Mouse (Mus musculus) mature B cell (primary cell): ENCODE measurements around the gene Ube2e2.
"Not testable (repeated sequence)": the region's sequence is repeated elsewhere in the genome, so short reads cannot be mapped to it uniquely, and the experiment has no call there.

ENCODE experiments used
- in situ Hi-C: fragments of 300-500 bp; cut with MboI; formaldehyde crosslinking; loops from 2 replicates; pipeline ENCODE4 v1.14.3; 2019

Ube2e2 gene

GRCm38 (mm10) chr14:18637739-18638138, 256.3 kb downstream of the Ube2e2 start:
- in situ Hi-C loops, result no loop called here

DNA sequence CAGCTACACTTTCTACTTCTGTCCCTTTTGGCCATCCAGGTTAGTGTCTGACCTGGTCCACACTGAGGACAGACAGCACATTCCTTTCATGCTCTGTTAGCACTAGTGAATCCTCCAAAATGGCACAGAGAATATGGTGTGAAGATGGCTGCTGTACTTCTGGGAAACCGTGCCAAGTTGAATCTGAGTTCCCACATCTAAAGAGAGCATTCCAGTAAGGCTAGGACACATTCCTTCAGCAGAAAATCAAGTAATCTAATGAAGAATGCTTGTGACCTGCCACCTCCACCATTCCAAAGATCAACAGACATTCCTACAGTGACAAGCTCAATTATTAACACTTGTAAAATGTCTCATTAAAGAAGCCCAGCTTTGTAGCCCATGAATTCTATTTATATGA, 265.9 kb downstream of the Ube2e2 start:
- in situ Hi-C loops, result no loop called here

DNA sequence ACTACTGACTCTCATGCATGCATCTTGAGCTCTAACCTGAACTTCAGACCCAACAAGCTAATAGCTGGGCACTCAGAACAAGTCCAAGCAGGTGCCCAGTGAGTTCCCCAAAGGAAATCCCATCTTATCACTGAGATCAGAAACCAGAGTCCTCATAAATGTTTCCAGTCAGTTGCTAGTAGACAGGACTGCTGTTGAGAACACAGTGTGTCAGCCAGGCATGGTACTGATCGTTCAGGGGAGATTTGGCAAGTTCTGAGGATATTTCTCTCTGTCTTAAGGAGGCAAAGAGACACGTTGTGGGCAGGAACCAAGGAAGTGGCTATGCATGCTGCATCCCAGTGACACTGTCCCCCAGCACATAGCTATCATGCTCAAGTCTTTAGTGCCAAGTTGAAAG, 275.5 kb downstream of the Ube2e2 start:
- in situ Hi-C loops, result no loop called here

DNA sequence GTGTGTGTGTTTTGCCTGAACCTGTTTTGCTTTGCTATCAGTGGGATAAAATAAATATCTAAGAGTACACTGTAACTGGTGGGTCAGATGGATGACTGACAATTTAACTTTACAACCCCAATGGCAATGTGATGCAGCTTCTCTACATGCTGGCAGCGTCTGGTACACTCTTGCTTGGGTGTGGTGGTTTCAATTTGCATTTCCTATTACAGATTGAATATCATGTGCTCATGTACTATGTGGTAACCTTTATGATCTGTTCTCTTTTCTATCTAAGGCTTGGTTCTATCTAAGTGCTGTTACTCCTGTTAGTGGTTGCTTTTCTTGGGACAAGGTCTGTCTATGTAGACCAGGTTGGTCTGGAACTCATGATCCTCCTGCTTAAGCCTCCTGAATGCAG, 292.1 kb downstream of the Ube2e2 start:
- in situ Hi-C loops, result no loop called here

DNA sequence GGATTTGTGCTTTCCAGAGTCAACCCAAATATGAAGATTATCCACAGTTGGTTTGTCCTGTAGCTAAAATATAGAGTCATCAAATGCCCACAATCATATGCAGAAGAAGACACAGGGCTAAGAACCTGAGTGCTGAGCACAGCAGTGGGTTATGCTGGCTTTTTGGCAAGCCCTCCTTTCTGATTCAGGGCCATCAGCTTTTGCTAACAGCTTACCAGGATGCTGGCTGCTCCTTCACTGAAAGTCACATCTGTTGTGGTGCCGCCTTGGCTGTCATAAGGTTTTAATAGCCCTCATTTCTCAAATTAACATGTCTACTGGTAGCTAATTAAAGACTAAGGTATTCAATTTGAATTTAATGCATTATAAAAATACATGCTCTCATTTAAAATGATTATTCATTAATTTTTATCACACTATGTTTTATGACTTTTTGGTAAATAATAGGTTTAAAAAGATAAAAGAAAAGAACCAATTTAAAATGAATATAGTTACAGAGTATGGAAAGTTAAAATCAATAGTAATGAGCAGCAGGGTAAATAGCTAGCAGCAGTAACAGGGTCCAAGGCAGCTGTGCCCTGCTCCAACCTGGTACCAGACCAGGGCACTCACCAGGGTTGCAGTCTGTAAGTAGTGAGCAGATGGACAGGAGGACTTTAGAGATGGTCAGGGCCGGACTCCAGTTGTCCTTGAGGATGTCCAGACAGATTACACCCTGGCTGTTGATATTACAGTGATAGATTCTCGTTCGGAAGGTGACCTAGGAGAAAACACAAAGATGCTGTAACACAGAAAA, 307.6 kb downstream of the Ube2e2 start:
- in situ Hi-C loops, result no loop called here

- in situ Hi-C loops, result no loop called here
These were observed 312.3 kb downstream of the Ube2e2 start for GRCm38 (mm10) chr14:18581735-18582134.

GRCm38 (mm10) chr14:18574756-18575155, 319.3 kb downstream of the Ube2e2 start:
- in situ Hi-C loops, result no loop called here

- in situ Hi-C loops, result no loop called here
These were observed 319.8 kb downstream of the Ube2e2 start for GRCm38 (mm10) chr14:18574130-18574721.

- in situ Hi-C loops, result no loop called here
These were observed 320.6 kb downstream of the Ube2e2 start for GRCm38 (mm10) chr14:18573286-18573956.

DNA sequence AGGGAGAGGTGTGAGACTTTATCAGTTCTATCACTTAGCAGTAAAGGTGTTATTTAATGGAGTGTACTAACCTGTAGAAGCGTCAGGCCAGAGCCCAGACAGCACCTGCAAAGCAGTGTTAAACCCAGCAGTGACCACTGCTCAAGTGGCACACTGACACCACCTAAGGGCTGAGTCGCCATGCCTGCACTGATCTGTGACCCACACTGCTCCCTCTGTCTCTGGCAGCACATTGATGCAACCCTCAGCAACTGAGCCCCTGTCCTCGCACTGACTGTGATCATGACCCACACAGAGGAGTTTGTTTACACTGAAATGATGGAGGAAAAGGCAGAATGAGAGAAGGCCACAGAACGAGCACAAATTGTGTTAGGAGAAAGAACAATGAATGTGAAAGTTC, 321.2 kb downstream of the Ube2e2 start:
- in situ Hi-C loops, result no loop called here

GRCm38 (mm10) chr14:18569615-18570014, 324.5 kb downstream of the Ube2e2 start:
- in situ Hi-C loops, result no loop called here

- in situ Hi-C loops, result not testable (repeated sequence)
These were observed 329.1 kb downstream of the Ube2e2 start for GRCm38 (mm10) chr14:18564999-18565398.

GRCm38 (mm10) chr14:18555287-18555686, 338.8 kb downstream of the Ube2e2 start:
- in situ Hi-C loops, result no loop called here

DNA sequence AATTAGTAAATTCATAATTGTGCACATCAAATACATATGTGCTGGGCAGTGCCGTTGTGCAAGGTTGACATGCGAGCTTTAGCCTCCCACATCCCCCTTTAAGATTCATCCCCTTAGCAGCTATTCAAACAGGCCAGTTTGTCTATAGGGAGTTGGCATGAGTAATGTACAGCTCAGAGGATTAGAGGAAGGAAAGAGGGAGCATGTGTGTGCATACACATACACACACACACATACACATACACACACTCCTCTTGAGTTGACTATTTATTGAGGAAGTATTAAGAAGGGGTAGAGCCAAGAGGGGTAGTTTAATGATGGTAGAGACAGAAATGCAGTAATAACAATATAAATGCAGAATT, 339.5 kb downstream of the Ube2e2 start:
- in situ Hi-C loops, result no loop called here

DNA sequence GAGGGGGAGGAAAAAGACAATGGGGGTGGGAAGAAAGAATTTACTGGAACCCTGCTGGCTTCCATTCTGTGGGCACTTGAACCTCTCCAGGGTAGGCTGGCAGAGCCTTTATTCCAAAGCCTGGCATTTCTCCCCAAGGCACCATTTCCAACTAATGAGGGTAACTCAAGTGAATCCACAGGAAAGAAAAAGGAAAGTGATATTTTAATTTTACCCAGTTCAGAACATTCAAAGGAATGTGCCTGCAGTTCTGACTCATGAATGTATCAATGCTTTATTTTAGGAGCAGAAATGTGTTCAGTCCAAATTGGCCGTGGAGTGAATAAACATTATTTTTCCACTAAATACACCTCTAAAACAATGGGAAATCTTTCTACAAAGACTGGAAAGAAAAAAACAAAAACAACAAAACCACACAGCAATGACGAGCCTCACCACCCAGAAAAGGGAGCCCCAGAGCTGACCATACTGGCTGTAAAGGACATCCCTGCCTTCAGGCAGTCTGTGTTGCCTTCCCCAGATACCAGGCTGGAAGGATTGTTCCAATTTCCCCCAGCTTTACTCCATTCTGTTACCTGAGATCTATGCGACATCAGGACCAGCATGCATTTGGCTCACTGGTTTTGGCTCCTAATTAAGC, 340.0 kb downstream of the Ube2e2 start:
- in situ Hi-C loops, result no loop called here

GRCm38 (mm10) chr14:18547541-18547940, 346.5 kb downstream of the Ube2e2 start:
- in situ Hi-C loops, result no loop called here

DNA sequence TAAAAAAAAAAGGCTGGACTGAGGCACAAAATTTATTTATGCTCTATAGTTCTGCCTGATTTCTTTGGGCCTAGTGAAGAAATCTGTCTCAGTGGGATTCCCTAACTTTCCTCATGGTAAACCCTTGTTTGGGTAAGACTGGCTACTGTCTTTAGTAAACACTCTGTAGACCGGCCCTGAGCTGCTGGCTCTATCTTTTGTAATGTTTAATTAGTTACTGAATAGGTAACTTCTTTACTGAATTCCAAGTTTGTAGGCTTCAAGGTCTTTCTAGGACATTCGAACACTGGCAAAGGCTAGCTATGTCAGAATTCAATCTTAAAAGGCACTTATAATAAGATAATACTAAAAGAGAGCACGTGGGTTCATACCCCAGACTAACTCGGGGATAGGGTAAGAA, 355.0 kb downstream of the Ube2e2 start:
- in situ Hi-C loops, result not testable (repeated sequence)

GRCm38 (mm10) chr14:18530899-18531298, 363.2 kb downstream of the Ube2e2 start:
- in situ Hi-C loops, result no loop called here

- in situ Hi-C loops, result no loop called here
These were observed 363.6 kb downstream of the Ube2e2 start for GRCm38 (mm10) chr14:18530496-18530895.
